Mouse (Mus musculus): ENCODE data around the gene Gabpb2. TPM values are rescaled to one million over a fixed set of nuclear protein-coding genes. Genes with fewer than 3 reads are reported as not detected.

Gene Gabpb2
- 35.0 and 43.7 TPM in 2 replicates for total RNA-seq (2023)

DNA sequence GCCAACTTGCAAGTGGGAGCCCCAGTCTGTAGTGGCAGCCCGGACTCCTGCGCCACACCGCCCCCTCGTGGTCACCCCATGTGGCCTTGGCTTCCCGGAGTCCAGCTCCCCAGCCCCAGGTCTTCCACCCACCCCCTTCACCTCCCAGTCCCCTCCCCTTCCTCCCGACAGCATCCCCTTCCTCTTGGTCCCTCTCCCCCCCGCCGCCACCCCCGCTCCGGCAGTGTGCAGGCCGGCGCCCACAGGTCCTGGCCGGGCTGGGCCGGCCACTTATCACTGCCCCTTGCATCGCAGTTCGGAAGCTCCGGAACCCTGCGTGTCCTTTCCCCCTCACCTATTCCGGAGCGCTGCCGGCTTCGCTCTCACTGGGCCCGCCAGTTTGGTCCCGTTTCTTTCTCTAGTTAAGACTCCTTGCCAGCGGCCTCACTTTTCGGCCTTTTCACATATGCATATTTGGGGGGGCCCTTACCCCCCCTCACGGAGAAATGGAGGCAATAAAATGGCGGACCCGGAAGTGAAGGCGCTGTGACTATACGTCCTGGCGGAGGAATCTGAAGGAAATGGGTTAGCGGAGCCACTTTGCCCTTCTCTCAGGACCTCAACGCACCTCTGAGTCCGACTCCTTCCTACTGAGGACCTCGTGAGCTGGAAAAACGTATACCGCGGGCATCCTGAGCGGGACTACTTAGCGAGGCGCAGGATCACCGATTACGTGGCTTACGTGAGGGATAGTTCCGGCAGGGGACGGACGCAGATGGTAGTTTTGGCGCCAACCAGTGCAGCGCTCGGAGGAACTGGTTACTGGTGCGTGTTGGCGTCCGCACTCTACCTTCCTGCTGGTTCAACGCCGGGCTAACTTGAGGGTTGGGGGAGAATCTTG, at the start of gene Gabpb2:
TSS of gene Gabpb2 (minus strand) at position 662 of the 880 bp plus-strand sequence.

DNA sequence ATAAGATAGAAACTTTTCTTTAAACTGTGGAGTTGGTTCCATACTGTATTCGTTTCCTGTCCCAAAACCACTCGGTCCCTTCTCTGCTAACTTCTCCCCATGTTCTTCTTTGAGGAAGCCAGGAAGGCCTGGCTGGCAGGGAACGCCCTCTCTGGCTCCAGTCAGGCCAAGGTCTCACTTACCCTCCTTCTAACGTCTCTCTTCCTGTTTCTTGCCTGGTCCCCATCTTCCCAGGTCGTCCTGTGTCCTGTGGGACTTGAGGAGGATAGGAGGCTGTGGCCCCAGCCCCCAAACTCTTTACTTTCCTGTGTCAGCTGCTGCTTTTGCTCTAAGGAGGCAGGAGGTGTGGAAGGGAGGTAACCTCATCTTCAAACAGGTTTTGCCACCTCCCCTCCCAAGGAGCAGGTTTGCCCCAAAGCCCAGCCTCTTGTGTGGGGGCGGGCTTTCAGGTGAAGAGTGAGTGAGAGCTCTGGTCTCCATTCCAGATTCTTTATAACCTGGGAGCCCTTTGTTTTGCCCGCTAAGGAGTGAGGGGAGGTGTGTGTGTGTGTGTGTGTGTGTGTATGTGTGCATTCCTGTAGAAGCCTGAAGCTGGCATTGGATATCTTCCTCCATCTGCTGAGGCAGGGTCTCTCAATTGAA, 33.2 kb upstream of the Gabpb2 start, which contains the start of gene Bnipl:
TSS of gene Bnipl (minus strand) at position 411 of the 642 bp plus-strand sequence.

DNA sequence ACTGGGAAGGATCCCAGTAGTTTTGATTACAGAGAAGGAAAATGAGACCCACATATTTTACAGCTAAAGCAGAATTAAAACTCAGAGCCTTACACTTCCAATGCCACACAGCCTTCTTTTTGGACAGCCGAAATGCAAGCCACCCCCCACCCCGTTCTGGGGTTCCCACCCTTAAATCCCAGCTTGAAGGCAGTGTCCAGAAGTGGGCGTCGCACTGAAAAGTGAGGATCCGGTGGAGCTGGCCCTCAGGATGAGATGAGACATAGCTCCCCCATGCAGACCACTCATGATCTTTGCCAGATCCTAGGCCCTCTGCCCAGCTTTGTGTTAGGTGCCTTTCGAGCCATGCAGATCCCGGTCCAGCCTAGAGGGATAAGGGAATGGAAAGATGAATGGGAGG, 23.8 kb upstream of the Gabpb2 start, which contains the start of gene Gm128:
TSS of gene Gm128 (minus strand) at position 101 of the 400 bp plus-strand sequence.

DNA sequence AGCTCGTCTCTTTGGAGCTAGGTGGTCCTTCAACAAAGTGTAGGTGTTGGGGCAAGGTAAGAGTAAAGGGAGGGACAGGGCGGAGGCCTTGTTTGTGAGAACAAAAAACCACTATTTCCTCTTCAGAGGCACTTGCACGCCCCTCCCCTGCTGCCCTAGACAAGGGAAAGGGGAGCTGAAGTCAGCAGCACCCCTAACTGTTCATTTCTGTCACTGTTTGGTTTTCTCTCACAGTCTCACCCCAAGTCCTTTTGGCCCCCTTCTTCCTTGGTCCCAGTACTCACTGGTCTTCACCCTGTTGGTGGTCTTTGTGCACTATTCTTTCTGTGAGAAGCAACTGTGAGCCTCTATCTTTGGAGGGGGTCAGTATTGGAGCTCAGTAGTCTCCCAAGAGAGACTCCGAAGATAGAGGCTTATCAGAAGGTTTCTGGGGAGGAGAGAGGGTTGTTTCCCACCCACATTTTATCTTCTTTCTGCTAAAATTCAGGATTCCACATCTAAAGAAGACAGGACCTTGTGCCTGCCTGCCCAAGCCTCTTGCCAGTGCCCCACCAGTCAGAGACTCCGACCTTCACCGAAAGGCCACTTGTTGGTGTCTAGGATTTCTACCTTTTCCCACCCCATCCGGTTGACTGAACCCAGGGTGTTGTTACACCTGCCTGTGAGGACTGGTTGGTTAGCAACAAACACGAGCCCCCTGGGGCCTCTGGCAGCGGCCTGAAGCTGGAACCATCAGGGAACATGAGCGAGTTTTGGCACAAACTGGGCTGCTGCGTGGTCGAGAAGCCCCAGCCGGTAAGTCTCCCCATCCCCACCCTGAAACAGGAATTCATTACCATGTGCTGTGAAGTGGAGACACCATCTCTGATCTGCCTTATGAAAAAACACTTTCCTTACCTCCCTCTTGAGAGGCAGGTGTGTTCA, 13.8 kb upstream of the Gabpb2 start, which contains the start of gene Mllt11:
TSS of gene Mllt11 (minus strand) at position 874 of the 924 bp plus-strand sequence.

DNA sequence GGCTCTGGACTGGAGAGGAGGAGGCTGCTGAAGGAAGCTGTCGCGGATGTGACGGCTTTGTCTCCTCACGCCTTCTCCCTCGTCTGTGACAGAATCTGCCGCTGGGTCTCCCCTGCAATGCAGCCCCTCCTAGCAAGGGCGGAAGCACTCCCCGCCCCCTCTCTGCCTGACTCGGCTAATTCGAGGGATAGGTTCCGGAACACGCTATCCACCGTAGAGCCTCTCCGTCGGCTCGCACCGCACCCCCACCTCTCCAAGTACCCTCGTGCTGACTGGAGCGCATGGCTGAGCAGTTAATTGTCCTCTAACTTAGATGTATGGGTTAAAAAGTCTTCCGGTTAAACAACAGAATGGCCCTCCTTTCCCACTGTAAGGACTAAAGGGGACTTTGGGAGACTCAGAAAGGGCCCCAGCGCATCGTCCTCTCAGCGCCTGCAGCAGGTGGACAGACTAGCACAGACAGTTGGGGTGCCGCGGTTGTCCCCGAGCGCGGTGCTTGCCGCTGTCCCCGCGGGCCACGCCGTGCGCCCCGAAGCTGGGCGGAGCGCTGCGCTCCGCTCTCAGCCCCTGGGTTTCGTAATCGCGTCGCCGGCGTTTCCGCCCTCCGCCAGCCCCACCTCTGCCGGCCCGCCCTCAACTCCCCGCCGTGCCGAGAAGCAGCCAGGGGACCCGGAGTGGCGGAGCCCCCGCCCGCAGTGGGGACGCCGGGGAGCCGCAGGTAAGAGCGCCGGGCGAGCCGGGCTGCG, 10.6 kb upstream of the Gabpb2 start, which contains the start of gene Cdc42se1:
TSS of gene Cdc42se1 (plus strand) at position 585 of the 746 bp plus-strand sequence.

DNA sequence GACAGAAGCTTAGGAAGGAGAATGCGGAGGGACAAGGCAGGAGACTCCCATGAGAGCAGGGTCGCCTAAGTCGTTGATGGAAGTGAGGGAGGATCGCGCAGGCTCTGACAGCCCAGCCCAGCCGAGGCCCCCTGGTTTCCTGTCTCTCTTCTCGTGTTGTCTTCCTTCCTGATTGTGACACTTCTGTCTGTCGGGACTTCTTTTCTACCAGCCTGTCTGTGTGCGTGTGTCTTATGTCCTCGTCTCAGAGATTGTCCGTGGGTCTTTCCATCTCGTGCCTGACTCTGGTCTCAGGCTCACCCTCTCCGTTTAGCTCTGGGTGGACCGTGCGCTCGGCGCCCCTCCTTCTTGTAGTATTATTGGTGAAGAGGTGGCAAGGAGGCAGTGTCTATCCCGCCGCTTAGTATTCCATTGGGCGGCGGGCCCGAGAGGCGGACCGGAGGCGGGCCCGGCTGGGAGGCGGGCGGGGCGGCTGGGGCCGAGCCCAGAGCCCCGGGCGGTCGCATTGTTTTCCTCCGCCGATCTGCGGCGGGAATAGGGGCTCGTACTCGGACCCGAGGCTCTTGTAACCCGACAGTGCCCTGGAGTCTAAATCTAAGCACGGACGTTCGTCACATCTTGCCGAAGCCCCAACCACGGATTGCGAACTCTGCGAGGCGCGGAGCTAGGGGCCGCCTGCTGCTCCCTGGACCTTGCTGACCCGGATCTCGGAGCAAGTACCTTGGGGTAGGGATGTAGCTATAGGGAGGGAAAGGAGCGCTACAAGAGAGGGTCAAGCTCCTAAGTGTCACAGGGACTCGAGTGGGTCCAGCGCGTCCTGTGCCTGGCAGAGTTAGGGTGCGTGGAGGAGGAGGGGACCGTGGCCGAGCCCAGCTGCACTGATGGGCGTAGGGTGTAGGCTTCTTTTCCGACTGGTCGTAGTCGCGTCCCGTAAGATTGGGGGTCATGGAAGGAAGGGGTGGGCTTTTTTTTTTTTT, 57.4 kb downstream of the Gabpb2 start, which contains the start of gene Sema6c:
TSS of gene Sema6c (plus strand) at position 471 of the 977 bp plus-strand sequence.

DNA sequence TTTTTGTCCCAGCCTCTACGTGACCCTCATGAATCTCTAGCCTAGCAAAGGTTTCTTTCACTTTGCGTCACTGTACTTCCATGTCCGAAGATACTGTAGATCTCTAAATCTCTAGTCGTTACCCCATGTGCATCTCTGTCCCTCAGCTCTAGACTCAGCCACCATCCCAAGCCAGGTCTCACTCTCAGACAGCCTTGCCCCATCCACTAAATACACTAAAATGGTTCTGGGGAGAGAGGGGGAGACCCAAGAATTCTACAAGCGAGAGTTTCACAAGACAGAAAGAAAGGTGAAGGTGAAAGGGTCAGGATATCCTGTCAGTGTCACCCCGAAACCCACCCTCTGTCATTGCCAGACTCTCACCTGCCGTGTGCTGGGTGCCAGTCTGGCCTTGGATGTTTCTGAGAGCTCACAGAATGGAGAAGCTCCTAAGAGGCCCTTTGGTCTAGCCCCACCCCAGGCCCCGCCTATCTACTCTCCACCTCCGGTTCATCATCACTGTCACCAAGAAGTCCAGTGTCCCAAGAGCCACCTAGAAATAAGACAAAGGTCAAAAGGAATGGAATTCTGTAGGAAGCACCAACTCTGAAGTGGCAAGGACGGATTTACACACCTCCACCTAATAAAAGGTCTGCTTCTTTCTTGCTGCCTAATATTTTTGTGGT, 75.6 kb downstream of the Gabpb2 start, which contains the start of gene Tnfaip8l2:
TSS of gene Tnfaip8l2 (minus strand) at position 409 of the 665 bp plus-strand sequence.

DNA sequence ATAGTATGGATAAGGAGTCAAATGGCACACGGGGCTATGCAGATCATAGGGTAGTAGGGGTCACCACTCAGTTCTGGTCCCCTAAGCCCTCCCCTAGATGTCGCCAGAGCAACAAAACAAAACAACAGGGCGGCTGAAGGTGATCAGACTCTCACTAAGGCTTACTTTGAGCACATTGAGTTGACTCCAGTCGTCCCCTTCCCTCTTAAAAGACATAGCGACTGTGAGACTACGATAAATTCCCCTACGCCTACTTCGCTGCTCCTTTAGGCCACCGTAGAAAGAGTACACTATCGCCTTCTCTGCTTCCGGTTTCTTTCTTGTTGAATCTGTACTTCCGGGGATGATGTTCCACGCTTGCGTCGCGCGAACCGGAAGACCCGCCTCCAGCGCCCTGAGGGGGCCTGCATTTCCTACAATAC, 84.0 kb downstream of the Gabpb2 start, which contains the start of the genes Scnm1 and Lysmd1:
TSS of gene Scnm1 (minus strand) at position 332 of the 422 bp plus-strand sequence.
TSS of gene Lysmd1 (plus strand) at position 409 of the 422 bp plus-strand sequence.

Other genes starting within 250 kb of the Gabpb2 start
- gene Pi4kb, start 243.2 kb downstream of the Gabpb2 start, total RNA-seq (2023) = 27.3 and 29.8 TPM in 2 replicates
- gene Zfp687, start 202.5 kb downstream of the Gabpb2 start, total RNA-seq (2023) = 73.8 and 95.6 TPM in 2 replicates
- gene Psmd4, start 175.3 kb downstream of the Gabpb2 start, total RNA-seq (2023) = 83.0 and 92.4 TPM in 2 replicates
- 29.0 and 43.7 TPM in 2 replicates for gene Pip5k1a, start 111.0 kb downstream of the Gabpb2 start, total RNA-seq (2023)
- gene Vps72, start 106.9 kb downstream of the Gabpb2 start, total RNA-seq (2023) = 25.3 and 27.4 TPM in 2 replicates
- gene Tmod4, start 93.4 kb downstream of the Gabpb2 start, total RNA-seq (2023) = 0.82 and 2.2 TPM in 2 replicates
- 42.2 and 43.7 TPM in 2 replicates for gene Scnm1, start 83.9 kb downstream of the Gabpb2 start, total RNA-seq (2023)
- gene Lysmd1, start 83.8 kb downstream of the Gabpb2 start, total RNA-seq (2023) = 1.7 and 3.5 TPM in 2 replicates
- gene Tnfaip8l2, start 75.6 kb downstream of the Gabpb2 start, total RNA-seq (2023) = 75.9 and 91.0 TPM in 2 replicates
- 1.2 and 1.7 TPM in 2 replicates for gene Sema6c, start 57.5 kb downstream of the Gabpb2 start, total RNA-seq (2023)
- 256 and 259 TPM in 2 replicates for gene Cdc42se1, start 10.8 kb upstream of the Gabpb2 start, total RNA-seq (2023)
- gene Mllt11, start 14.3 kb upstream of the Gabpb2 start, total RNA-seq (2023) = 1.3 and 2.7 TPM in 2 replicates
- gene Gm128, start 23.7 kb upstream of the Gabpb2 start, total RNA-seq (2023) = 0.27 and 0.38 TPM in 2 replicates
- gene Bnipl, start 33.3 kb upstream of the Gabpb2 start, total RNA-seq (2023) = not detected in 2 replicates
- gene Mindy1, start 63.4 kb upstream of the Gabpb2 start, total RNA-seq (2023) = 188 and 238 TPM in 2 replicates
- gene Prune1, start 64.2 kb upstream of the Gabpb2 start, total RNA-seq (2023) = 31.3 and 33.0 TPM in 2 replicates
- gene Anxa9, start 89.3 kb upstream of the Gabpb2 start, total RNA-seq (2023) = 1.5 and 1.7 TPM in 2 replicates
- gene Cers2, start 96.9 kb upstream of the Gabpb2 start, total RNA-seq (2023) = 135 and 163 TPM in 2 replicates
- 15.1 and 20.1 TPM in 2 replicates for gene Setdb1, start 139.3 kb upstream of the Gabpb2 start, total RNA-seq (2023)
- gene 4930558C23Rik, start 184.9 kb upstream of the Gabpb2 start, total RNA-seq (2023) = not detected in 2 replicates
- 61.9 and 86.8 TPM in 2 replicates for gene Arnt, start 216.5 kb upstream of the Gabpb2 start, total RNA-seq (2023)